Mouse (Mus musculus): Measurements from ENCODE around the gene Ptpn21. TPM values are rescaled to one million over a fixed set of nuclear protein-coding genes. Genes with fewer than 3 reads are reported as not detected.

Ptpn21 gene
- polyA plus RNA-seq, 1 experiment from 2014 or later = 5.3 TPM

DNA sequence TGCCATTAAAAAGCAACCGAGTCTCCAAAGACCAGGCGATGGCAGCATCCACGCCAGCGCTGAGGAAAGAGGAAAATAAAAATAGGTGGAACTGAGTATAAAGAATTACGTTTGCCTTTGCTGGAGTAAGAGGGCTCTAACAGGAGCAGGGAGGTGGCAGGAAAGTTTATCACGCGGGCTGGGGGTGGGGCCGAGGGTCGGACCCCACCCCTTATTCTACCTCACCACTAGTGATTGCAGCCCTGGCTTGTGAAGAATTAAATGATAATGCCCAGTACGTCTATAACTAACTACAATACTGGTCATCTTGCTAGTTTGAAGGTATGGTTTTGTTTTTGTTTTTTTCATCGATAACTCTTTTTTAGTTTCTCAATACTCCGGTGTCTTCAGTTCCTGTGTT lies 3.4 kb downstream of the Ptpn21 start:
- peak overlapping the region; percentile 53 for H3K4me3 ChIP-seq (ENCODE audit: low read depth, low read length)
- no peaks in the 10 kb centered on the region for H3K9me3 ChIP-seq (replicated peaks; ENCODE audit: control insufficient read depth, low read length)
- ATAC-seq (replicated peaks; ENCODE audit: insufficient number of reproducible peaks, low FRiP score, low TSS enrichment, low read depth) (no peak), DNase-seq (ENCODE audit: low spot score) (peak; percentile 17)
- 11% methylated on average over 12 of the region's 12 CpGs for WGBS
- peak overlapping the region; percentile 64 for H3K9ac ChIP-seq (replicated peaks; ENCODE audit: low read length)
- H3K4me2 ChIP-seq (ENCODE audit: low read depth, low read length) = peak overlapping the region; percentile 74
- H3K27me3 ChIP-seq (ENCODE audit: control insufficient read depth, insufficient read depth, low read length) = no peaks in the 10 kb centered on the region
- H3K27ac ChIP-seq (replicated peaks; ENCODE audit: low read depth, low read length) = no peak overlapping the region
- no peaks in the 10 kb centered on the region; the same call in 1 of the 2 replicates for H3K4me1 ChIP-seq (ENCODE audit: control insufficient read depth, insufficient read depth, low read length)
- H3K36me3 ChIP-seq (replicated peaks; ENCODE audit: control insufficient read depth, insufficient read depth, low read depth, low read length) = no peaks in the 10 kb centered on the region

DNA sequence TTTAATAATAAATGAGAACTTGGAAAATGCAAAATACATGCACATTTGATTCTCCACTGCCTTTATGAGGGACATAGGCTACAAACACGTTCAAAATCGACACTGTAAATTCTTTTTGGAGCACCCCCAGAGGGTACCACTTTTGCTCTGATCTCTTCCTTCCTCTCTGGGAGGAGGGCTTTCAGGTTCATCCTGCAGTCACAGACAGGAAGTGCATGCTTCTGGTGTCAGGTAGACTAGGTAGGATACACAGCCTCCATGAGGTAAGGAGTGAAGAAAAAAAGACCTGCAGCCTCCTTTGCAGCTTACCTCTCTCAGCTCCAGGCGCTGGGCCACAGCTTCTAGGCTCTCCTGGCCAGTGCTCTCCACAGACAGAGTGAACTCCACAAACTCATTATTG lies 4.0 kb downstream of the Ptpn21 start:
- no peak for DNase-seq (ENCODE audit: low spot score)
- H3K4me1 ChIP-seq (ENCODE audit: control insufficient read depth, insufficient read depth, low read length) = no peaks in the 10 kb centered on the region; the same call in 1 of the 2 replicates
- 63% methylated on average over 3 of the region's 3 CpGs for WGBS
- H3K9me3 ChIP-seq (replicated peaks; ENCODE audit: control insufficient read depth, low read length) = no peaks in the 10 kb centered on the region
- H3K36me3 ChIP-seq (replicated peaks; ENCODE audit: control insufficient read depth, insufficient read depth, low read depth, low read length) = no peaks in the 10 kb centered on the region
- H3K4me2 ChIP-seq (ENCODE audit: low read depth, low read length) = peak overlapping the region; percentile 74
- ATAC-seq (replicated peaks; ENCODE audit: insufficient number of reproducible peaks, low FRiP score, low TSS enrichment, low read depth) = no peak
- H3K27ac ChIP-seq (replicated peaks; ENCODE audit: low read depth, low read length) = no peak overlapping the region
- no peak overlapping the region; the same call in 1 of the 2 replicates for H3K9ac ChIP-seq (replicated peaks; ENCODE audit: low read length)
- no peaks in the 10 kb centered on the region for H3K27me3 ChIP-seq (ENCODE audit: control insufficient read depth, insufficient read depth, low read length)
- peak overlapping the region; percentile 53; the same call in 1 of the 2 replicates for H3K4me3 ChIP-seq (ENCODE audit: low read depth, low read length)

DNA sequence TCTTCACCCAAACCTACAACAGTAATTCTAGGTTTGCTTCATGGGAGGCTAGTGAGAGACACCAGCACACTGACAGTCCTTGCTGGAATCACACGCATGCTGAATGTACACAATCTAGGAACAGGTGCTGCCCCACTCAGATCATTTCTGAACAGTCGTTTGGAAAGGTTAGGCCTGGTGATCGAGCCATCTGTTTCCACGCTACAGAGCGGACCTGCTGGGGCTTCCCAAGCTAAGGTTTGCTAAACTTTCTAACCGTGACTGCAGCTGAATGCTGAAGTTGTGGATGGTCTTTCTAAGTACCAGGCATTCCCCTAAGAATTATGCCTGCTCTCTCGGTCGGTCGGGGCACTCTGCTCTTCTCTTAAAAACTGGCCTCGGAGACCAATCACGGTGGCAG lies 6.5 kb downstream of the Ptpn21 start:
- Histone ChIP-seq H3K9ac (replicated peaks; ENCODE audit: low read length) (no peak overlapping the region), H3K27ac (replicated peaks; ENCODE audit: low read depth, low read length) (no peak overlapping the region), H3K4me3 (ENCODE audit: low read depth, low read length) (no peak overlapping the region), H3K9me3 (replicated peaks; ENCODE audit: control insufficient read depth, low read length) (no peaks in the 10 kb centered on the region), H3K4me1 (ENCODE audit: control insufficient read depth, insufficient read depth, low read length) (no peaks in the 10 kb centered on the region; the same call in 1 of the 2 replicates), H3K4me2 (ENCODE audit: low read depth, low read length) (no peak overlapping the region), H3K36me3 (replicated peaks; ENCODE audit: control insufficient read depth, insufficient read depth, low read depth, low read length) (no peaks in the 10 kb centered on the region), H3K27me3 (ENCODE audit: control insufficient read depth, insufficient read depth, low read length) (no peaks in the 10 kb centered on the region)
- ATAC-seq (replicated peaks; ENCODE audit: insufficient number of reproducible peaks, low FRiP score, low TSS enrichment, low read depth) (no peak), DNase-seq (ENCODE audit: low spot score) (no peak)
- 85% methylated on average over 11 of the region's 11 CpGs for WGBS

DNA sequence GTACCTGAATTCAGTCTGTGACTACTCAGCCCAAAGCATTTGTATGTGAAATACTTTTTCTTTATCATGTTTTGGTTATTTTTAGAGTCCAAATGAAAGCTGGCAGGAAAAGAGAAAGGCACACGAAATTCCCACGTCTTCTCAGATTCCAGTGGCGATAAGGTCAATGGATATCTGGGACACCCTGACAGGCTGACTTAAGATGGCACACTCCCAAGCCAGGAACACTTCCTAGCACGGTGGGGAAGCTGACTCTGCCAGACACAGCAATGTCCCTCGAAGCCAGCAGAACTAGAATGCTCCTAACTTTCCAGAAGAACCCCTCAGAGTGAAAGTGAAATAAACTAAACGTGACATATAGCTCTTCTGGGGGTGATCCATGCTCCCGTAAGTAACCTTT lies 10.0 kb downstream of the Ptpn21 start:
- Histone ChIP-seq H3K27ac (replicated peaks; ENCODE audit: low read depth, low read length) (no peak overlapping the region), H3K36me3 (replicated peaks; ENCODE audit: control insufficient read depth, insufficient read depth, low read depth, low read length) (no peaks in the 10 kb centered on the region), H3K27me3 (ENCODE audit: control insufficient read depth, insufficient read depth, low read length) (no peaks in the 10 kb centered on the region), H3K4me1 (ENCODE audit: control insufficient read depth, insufficient read depth, low read length) (no peaks in the 10 kb centered on the region), H3K9ac (replicated peaks; ENCODE audit: low read length) (no peak overlapping the region), H3K9me3 (replicated peaks; ENCODE audit: control insufficient read depth, low read length) (no peaks in the 10 kb centered on the region), H3K4me3 (ENCODE audit: low read depth, low read length) (no peak overlapping the region), H3K4me2 (ENCODE audit: low read depth, low read length) (no peak overlapping the region)
- WGBS = 73% methylated on average over 7 of the region's 7 CpGs
- ATAC-seq (replicated peaks; ENCODE audit: insufficient number of reproducible peaks, low FRiP score, low TSS enrichment, low read depth) (no peak), DNase-seq (ENCODE audit: low spot score) (no peak)

DNA sequence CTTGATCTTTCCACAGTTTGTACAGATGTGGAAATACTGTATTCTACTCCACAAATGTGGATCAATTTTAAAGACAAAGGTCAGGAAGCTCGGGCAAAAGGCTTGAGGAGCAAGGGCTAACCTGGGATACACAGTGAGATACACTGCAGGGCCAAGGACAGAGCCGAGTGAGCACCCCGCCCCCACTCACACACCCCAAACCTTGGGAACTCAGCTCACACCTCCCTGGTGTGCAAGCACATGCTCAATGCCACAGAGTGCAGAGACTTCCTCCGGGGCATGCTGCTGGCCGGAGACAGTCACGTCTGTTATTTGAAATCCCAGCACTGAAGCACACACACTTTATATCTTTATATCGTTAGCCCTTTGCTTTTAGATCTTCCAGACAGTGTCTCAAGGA lies 11.1 kb downstream of the Ptpn21 start:
- ATAC-seq (replicated peaks; ENCODE audit: insufficient number of reproducible peaks, low FRiP score, low TSS enrichment, low read depth) = no peak
- H3K9me3 ChIP-seq (replicated peaks; ENCODE audit: control insufficient read depth, low read length) = no peaks in the 10 kb centered on the region
- DNase-seq (ENCODE audit: low spot score) = no peak
- 87% methylated on average over 7 of the region's 7 CpGs for whole genome bisulfite sequencing
- no peaks in the 10 kb centered on the region for H3K27me3 ChIP-seq (ENCODE audit: control insufficient read depth, insufficient read depth, low read length)
- no peak overlapping the region for H3K4me3 ChIP-seq (ENCODE audit: low read depth, low read length)
- H3K4me2 ChIP-seq (ENCODE audit: low read depth, low read length) = no peak overlapping the region
- no peaks in the 10 kb centered on the region for H3K4me1 ChIP-seq (ENCODE audit: control insufficient read depth, insufficient read depth, low read length)
- H3K36me3 ChIP-seq (replicated peaks; ENCODE audit: control insufficient read depth, insufficient read depth, low read depth, low read length) = no peaks in the 10 kb centered on the region
- no peak overlapping the region for H3K9ac ChIP-seq (replicated peaks; ENCODE audit: low read length)
- H3K27ac ChIP-seq (replicated peaks; ENCODE audit: low read depth, low read length) = no peak overlapping the region

DNA sequence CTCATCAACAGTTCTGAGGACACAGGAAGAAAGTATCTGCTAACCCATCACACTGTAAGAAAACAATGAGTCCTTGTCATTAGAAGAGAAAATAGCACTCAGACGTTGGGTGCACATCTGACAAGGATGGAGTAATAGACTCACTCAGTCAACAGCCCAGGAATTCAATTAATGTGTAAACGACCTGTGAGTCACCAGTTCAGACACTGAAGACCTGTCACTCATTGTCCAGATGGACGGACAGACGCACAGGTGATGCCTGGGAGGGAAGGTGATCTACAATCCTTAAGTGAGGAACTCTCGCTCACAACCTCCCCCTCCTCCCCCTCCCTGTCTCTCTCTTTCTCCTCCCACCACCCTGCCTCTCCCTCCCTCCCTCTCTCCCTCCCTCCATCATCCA lies 12.2 kb downstream of the Ptpn21 start:
- Histone ChIP-seq H3K9me3 (replicated peaks; ENCODE audit: control insufficient read depth, low read length) (no peaks in the 10 kb centered on the region), H3K9ac (replicated peaks; ENCODE audit: low read length) (no peak overlapping the region), H3K4me3 (ENCODE audit: low read depth, low read length) (no peak overlapping the region), H3K27ac (replicated peaks; ENCODE audit: low read depth, low read length) (no peak overlapping the region), H3K27me3 (ENCODE audit: control insufficient read depth, insufficient read depth, low read length) (no peaks in the 10 kb centered on the region), H3K4me1 (ENCODE audit: control insufficient read depth, insufficient read depth, low read length) (no peaks in the 10 kb centered on the region), H3K4me2 (ENCODE audit: low read depth, low read length) (no peak overlapping the region), H3K36me3 (replicated peaks; ENCODE audit: control insufficient read depth, insufficient read depth, low read depth, low read length) (no peaks in the 10 kb centered on the region)
- no peak for DNase-seq (ENCODE audit: low spot score)
- no peak for ATAC-seq (replicated peaks; ENCODE audit: insufficient number of reproducible peaks, low FRiP score, low TSS enrichment, low read depth)
- WGBS = 64% methylated on average over 5 of the region's 5 CpGs

DNA sequence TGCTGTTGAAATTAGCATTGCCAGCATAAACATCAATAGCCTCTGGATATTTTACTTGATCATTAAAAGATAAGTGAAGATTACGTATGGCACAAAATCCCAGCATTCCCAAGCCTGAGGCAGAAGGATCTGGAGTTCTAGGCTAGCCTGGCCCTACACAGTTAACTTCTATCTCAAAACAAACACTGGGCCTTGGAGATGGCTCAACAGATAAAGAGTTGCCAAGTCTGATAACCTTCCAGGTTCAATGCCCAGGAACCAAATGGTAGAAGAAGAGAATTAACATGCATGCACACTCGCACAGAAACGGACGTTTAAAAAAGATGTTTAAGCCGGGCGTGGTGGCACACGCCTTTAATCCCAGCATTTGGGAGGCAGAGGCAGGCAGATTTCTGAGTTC lies 13.0 kb downstream of the Ptpn21 start:
- Histone ChIP-seq H3K9me3 (replicated peaks; ENCODE audit: control insufficient read depth, low read length) (no peaks in the 10 kb centered on the region), H3K4me1 (ENCODE audit: control insufficient read depth, insufficient read depth, low read length) (no peaks in the 10 kb centered on the region), H3K4me3 (ENCODE audit: low read depth, low read length) (no peak overlapping the region), H3K27me3 (ENCODE audit: control insufficient read depth, insufficient read depth, low read length) (no peaks in the 10 kb centered on the region), H3K4me2 (ENCODE audit: low read depth, low read length) (no peak overlapping the region), H3K27ac (replicated peaks; ENCODE audit: low read depth, low read length) (no peak overlapping the region), H3K36me3 (replicated peaks; ENCODE audit: control insufficient read depth, insufficient read depth, low read depth, low read length) (no peaks in the 10 kb centered on the region), H3K9ac (replicated peaks; ENCODE audit: low read length) (no peak overlapping the region)
- DNase-seq (ENCODE audit: low spot score) = no peak
- WGBS = 96% methylated on average over 7 of the region's 7 CpGs
- ATAC-seq (replicated peaks; ENCODE audit: insufficient number of reproducible peaks, low FRiP score, low TSS enrichment, low read depth) = no peak

DNA sequence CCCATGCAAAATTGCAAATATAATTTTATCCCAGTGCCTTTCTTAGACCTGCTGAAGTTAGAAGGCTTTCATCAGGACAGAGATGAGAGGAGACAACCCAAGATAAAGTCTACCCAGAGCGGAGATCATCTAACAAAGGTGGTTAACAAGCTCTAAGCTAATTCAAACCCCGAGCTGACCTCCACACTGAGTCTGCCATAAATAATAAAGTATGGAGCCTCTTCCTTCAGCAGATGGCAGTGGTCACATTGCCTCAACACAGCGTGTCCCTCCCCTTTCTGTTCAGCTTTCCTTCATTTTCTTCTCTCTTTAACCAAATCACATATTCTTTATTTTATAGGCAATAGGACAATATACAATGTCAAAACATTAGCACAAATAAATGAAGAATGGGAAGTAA lies 16.2 kb downstream of the Ptpn21 start:
- Histone ChIP-seq H3K36me3 (replicated peaks; ENCODE audit: control insufficient read depth, insufficient read depth, low read depth, low read length) (no peaks in the 10 kb centered on the region), H3K9ac (replicated peaks; ENCODE audit: low read length) (no peak overlapping the region), H3K27ac (replicated peaks; ENCODE audit: low read depth, low read length) (no peak overlapping the region), H3K27me3 (ENCODE audit: control insufficient read depth, insufficient read depth, low read length) (no peaks in the 10 kb centered on the region), H3K9me3 (replicated peaks; ENCODE audit: control insufficient read depth, low read length) (no peaks in the 10 kb centered on the region), H3K4me1 (ENCODE audit: control insufficient read depth, insufficient read depth, low read length) (no peaks in the 10 kb centered on the region), H3K4me2 (ENCODE audit: low read depth, low read length) (no peak overlapping the region), H3K4me3 (ENCODE audit: low read depth, low read length) (no peak overlapping the region)
- 85% methylated on average over 3 of the region's 3 CpGs for whole genome bisulfite sequencing
- no peak for ATAC-seq (replicated peaks; ENCODE audit: insufficient number of reproducible peaks, low FRiP score, low TSS enrichment, low read depth)
- DNase-seq (ENCODE audit: low spot score) = no peak

Data from embryonic facial prominence, embryonic 11.5 days (tissue).